Mouse (Mus musculus) gastrocnemius, postnatal 4 days (tissue): Measurements from ENCODE around the gene Zc3h10. TPM values are rescaled to one million over a fixed set of nuclear protein-coding genes. Genes with fewer than 3 reads are reported as not detected.
A peak's percentile ranks its signal among the peaks of the same experiment; 100 is the strongest.
"Not testable (repeated sequence)": the region's sequence is repeated elsewhere in the genome, so short reads cannot be mapped to it uniquely, and the experiment has no call there.

Experiments used
- DNase-seq, 2 experiments: peaks; one replicate each; pipeline ENCODE4 v3.0.0; 2021 to 2022; ENCODE audit warnings: low spot score in 2 of 2, mixed read lengths in 2 of 2
- total RNA-seq, 2 experiments: library from RNA; stranded (reverse); gene quantifications; 2 replicates each; pipeline ENCODE4 v1.2.3; 2021

Zc3h10 gene
- total RNA-seq, 2 experiments from 2014 or later: 6.7 to 9.9 TPM

DNA sequence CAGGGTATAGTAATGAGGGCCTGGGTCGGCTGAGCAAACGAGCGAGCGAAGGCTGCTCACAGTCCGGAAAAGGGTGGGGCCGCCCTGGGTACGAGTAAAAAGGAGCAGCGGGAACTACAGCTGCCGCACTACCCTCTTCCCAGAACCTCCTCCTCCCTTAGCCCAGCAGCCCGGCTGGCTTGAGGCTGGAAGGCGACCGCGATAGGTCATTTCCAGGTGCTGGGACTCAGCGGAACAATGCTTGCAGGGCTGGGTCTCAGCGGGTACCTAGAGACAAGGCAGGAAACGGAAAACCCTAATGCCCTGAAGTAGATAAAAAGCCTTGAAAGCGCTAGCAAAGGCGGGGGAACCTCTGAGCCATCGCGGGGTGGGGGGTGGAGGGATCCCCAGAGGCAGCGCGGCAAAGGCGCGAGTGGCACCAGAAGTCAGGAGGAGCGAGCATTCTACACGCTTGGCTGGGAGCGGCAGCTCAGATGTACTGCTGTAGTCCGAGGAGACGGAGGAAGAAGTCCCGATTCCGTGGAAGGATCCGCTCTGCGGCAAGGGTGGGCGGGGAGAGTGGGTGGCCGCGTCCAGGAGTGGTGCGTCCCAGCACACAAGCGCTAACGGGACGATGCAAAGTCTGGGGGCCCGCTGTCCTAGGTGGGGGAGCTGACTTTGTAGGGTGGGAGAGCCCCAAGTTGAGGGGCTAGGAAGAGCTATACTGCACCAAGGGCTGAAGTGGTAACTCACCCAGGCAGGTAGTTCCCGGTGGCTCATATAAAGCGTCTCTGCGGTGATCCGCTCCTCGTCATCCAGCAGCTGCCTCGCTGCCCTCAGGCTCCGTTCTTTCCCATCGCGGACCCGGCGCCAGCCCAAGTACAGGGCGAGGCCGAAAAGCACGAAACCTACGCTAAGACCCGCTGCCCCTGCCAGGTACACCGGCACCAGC lies 22.6 kb downstream of the Zc3h10 start:
- DNase-seq: peak in 1 of 2 experiments; percentile 73

GRCm38 (mm10) chr10:128524111-128524731 lies 23.4 kb downstream of the Zc3h10 start:
- no peak for DNase-seq

GRCm38 (mm10) chr10:128522351-128522750 lies 25.2 kb downstream of the Zc3h10 start:
- no peak for DNase-seq

DNA sequence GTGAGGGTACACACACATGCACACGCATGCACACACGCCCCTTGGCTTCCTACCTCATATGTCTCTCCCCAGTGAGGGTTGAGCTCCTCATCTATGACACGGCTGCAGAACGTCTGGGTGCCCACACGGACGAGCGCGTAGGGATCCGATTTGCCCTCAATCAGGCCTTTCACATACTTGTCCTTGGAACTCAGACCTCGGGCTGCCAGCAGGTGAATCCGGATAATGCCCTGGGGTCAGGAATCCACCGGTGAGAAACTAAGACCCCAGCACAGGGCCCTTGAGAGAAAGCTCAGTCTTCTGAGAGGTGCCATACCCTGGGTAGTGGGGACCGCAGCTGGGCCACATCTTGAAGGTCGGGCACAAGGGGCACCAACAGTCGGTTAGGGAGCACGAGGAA lies 27.0 kb downstream of the Zc3h10 start:
- DNase-seq: no peak

DNA sequence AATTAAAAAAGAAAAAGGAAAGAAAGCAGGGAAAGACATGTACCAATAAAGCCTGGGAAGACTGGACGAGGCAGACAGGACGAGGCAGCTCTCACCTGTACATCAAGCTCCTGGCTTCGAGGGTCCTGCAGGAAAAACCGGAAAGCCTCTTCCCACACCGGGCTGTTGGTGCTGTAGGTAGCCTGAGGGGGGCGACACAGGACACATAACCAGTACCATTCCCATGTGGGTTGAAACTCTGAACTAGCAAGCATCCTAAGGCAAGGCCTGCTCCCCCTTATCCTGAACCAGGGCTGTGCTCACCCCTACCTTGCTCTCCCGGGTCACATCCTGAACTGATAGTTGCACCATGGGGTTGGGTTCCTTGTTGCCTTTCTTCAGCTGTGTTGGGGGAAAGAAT lies 28.7 kb downstream of the Zc3h10 start:
- no peak for DNase-seq

DNA sequence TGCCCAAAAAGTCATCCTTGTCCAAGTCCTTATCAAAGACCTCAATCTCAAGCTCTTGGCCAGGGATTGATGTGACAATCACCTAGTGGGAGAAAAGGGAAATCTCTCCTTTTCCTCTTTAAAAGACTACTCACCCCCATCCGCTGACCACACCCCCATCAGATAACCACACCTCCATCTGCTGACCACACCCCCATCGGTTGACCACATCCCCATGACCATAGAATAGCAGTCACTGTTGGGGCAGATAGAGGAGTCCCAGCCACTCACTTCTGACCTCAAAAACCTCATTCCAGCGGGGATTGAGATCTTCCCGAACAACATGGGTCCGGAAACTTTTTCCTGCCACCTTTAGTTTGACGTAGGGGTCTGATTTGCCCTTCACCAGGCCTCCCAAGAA lies 30.9 kb downstream of the Zc3h10 start:
- no peak for DNase-seq

DNA sequence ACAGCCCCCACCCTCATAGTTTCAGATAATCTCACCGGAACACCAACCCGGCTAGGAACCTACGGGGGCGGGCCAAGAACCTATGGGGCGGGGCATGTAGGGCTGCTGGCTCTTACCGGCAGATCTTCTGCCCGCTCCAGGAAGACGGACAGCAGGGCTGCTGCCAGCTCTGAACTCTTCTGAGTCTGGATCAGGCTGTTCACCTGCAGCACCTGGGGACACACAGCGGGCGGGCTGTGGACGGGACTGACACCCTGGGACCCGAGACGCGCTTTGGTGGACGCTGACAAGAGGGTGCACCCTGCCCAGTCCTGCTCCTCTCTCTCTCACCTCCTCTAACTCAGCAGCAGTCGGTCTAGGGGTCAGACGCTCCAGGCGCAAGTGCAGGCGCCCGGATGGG lies 31.5 kb downstream of the Zc3h10 start:
- DNase-seq: no peak

DNA sequence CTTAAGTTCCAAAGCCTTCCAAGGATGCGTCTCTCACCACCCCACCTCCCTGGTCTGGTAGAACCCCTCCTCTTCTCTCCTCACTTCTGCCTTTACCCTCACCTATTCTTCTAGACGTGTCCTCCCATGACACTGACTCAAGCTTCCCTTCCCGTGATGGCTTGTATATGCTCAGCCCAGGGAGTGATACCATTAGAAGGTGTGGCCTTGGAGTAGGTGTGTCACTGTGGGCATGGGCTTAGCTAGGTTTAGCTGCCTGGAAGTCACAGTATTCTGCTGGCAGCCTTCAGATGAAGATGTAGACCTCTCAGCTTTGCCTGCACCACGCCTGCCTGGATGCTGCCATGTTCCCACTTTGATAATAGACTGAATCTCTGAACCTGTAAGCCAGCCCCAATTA lies 32.5 kb downstream of the Zc3h10 start:
- DNase-seq: no peak

GRCm38 (mm10) chr10:128511761-128512160 lies 35.8 kb downstream of the Zc3h10 start:
- DNase-seq: no peak

GRCm38 (mm10) chr10:128511189-128511588 lies 36.4 kb downstream of the Zc3h10 start:
- DNase-seq: no peak

DNA sequence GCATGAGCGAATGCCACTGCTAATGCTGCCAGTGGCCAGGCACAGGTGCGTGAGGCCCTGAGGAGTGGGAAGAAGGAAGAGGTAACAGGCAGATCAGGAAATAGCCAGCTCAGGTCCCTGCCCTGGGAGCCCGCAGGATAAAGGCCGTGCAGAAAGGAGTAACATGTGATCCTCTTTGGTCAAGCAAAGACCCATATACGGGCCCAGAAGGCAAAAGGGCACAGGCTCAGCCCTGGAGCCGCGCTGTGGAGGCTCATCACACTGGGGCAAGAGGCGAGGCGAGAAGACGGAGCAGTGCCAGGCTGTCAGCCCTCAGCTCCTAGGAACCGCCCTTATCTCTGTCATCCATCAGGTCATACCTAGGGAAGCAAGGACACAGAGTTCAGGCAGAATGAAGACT lies 37.3 kb downstream of the Zc3h10 start:
- no peak for DNase-seq

GRCm38 (mm10) chr10:128509831-128510230 lies 37.7 kb downstream of the Zc3h10 start:
- DNase-seq: no peak

DNA sequence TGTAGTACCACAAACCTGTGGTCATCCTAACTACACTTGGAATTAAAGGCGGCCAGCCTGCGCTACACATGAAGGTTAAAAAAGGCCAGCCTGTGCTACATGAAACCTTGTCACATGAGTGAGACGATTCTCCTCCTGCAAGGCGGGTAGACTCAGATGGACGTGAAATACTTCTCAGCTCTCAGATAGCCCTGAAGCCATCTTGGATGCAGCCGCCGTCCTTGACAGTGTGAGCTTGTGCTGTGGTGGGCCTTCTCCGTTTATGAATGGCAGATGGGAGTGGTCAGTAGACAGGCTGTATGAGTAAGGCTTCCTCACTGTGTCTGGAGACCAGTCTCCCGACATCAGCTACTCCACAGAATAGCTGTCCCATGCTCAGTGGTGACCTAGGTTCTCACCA lies 38.4 kb downstream of the Zc3h10 start:
- DNase-seq: no peak

GRCm38 (mm10) chr10:128508260-128508659 lies 39.3 kb downstream of the Zc3h10 start:
- DNase-seq: no peak

DNA sequence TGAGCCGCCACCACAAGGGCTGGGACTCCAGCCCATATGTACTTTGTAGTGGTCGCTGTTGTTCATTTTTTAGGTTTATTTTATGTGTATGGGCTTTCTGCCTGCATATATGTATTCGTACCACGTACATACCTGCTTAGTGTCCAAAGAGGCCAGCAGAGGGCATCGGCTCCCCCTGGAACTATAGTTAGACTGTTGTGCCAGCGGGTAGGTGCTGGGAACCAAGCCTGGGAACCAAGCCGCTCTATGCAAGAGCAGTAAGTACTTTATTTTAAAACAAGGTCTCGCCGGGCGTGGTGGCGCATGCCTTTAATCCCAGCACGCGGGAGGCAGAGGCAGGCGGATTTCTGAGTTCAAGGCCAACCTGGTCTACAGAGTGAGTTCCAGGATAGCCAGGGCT lies 41.6 kb downstream of the Zc3h10 start:
- DNase-seq: no peak

- not testable (repeated sequence) for DNase-seq
Observed at GRCm38 (mm10) chr10:128505371-128505667, 42.3 kb downstream of the Zc3h10 start.

DNA sequence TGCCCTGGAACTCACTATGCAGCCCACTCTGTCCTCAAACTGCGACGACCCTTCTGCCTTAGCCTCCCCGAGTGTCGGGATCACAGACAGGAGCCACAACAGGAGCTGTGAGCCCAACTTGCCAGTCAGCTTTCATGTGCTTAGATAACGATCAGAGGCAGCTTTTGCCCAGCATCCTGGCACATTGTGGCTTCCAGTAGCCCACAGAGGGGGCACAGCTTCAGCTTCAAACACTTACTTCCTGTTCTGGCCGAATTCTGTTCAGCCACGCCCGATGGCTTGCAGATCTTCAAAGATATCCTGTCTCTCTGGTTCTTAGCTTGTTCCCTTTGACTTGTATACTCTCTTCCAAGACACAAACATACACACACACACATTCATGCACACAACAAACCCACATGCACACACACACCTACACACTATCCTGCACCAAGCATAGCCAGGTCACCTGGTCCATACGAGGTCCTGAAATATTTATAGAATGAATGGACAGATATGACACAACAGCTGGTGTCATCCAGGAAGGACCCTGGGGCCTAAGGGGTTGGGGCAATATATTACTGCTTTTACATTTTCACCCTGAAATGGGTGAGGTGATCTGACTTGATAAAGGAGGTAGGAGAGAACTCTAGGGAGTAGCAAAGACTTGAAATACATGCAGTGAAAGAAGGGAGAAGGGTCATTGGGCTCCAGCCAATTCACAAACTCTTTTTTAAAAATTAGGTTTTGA lies 42.8 kb downstream of the Zc3h10 start:
- DNase-seq: no peak

DNA sequence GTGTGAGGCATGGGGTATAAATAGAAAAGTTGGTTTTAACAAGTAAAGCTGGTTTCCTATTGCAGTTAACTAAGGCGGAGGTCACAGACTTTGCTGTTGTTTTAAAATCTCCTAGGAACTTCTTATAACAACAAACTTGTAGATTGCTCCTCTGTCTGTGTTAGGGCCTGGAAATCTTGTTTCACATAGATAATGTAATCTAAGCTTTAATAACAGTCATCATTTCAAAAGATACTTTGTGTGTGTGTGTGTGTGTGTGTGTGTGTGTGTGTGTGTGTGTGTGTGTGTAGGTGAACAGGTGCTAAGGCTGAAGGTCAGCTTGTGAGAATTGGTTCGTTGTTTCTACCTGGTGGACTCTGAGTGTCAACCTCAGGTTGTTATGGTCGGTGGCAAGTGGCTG lies 43.6 kb downstream of the Zc3h10 start:
- no peak for DNase-seq

GRCm38 (mm10) chr10:128503532-128503931 lies 44.0 kb downstream of the Zc3h10 start:
- no peak for DNase-seq

DNA sequence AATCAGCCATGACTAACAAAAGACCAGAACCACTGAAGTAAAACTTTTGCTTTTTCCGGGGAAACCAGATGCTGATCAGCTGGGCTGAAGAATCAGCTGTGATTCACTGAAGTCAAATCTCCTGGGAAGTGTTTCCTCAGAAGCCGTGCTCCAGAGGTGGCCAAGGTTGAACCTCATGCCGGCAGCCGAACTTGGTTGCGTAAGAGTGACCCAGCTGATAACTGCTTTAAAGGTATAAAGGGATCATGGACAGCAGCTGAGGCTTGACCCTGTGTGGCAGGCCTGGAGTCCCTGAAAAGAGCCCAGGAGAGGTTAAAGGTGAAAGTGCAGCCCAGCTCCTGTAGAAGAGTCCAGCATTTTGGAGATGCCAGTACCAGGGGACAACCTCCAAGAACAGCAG lies 45.2 kb downstream of the Zc3h10 start:
- no peak for DNase-seq

DNA sequence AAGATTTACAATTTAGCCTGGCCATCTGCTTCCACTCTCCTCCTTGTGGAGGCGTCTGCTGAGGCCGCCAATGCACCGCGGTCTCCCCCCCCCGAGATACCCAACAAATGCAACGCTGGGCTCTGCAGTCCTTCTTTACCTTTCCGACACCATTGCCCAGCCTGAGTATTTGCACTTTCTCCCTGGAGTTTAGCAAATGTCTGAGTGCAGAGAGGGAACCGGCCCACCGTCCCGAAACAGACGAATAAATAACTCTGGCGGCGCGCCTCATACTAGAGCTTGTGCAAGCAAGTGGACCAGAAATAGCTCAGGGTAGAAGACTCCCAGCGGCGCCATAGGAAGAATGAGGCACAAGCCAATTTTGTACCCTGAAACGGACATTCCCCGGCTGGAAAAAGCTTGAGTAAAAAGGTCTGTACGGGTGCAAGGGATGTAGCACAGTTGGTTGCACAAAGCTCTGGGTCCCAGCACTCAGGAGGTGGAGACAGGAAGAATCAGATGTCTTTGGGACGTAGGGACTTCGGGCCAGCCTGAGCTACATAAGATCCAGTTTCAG lies 48.4 kb downstream of the Zc3h10 start:
- DNase-seq: peak in 1 of 2 experiments; percentile 70

DNA sequence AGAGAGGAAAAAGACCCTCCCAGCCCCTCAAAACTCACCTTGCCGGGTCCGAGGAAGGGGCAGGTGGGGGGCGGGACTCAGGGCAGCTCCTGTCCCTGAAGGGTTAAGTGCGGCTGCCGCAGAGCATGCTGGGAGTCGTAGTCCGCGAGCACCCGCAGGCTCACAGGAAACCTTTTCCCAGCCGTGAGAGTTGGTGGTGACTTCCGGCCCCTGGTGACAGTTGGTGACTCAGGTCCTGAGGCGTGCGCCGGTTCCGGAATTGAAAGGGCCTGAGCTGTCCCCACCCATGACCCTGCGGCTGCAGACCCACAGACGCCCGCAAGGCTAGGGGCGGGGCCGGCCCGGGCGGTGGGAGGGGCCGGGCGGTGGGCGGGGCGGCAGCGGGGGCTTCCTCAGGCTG lies 49.0 kb downstream of the Zc3h10 start, which contains the start of gene Myl6b:
Gene Myl6b, minus strand, starts transcription at position 96 of the 400 bp plus-strand sequence.
- DNase-seq: peak; percentile 85 to 94
